ENCODE assay signal across 27 mouse cellular contexts in the genomic region with DNA sequence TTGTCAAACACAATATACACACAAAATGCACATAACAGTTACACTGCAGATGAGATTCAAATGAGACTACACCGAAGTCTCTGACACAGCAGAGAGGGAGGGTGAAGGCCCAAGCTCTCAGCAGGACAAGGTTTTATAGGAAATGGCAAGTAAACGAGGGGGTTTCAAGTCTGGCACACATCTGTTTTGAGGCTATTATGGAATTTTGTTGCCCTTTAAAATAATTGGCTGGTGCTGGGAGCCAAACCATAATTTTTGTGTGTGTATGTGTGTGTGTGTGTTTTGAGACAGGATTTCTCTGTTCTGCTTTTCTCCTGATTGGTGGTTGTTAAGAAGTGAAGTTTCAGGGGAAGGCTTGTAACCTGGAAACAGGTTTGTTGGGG. TPM values are rescaled to one million over a fixed set of nuclear protein-coding genes. Genes with fewer than 3 reads are reported as not detected.
DNase-seq lines count a peak whose midpoint lies in the region; ATAC-seq and TF ChIP-seq lines count a peak whose summit lies in the region.
"Had no signal": no experiment of that assay in that cellular context is flagged by ENCODE, and none has a peak within 500 bp of the region (broad histone marks: within the 10 kb centered on the region; RNA-seq: fewer than 3 reads in every experiment).

No protein-coding gene starts in this region.

- no peak overlapping the region for H3K4me2 ChIP-seq in liver, embryonic 13.5 days
- no peak overlapping the region for H3K4me2 ChIP-seq in forebrain, postnatal 0 days (ENCODE audit: low read depth)
- H3K4me2 ChIP-seq: forebrain, embryonic 13.5 days; heart, embryonic 11.5 days; hindbrain, embryonic 14.5 days; lung, embryonic 14.5 days; neural tube, embryonic 15.5 days; stomach, embryonic 15.5 days had no signal

- H3K9ac ChIP-seq in liver, embryonic 13.5 days = no peak overlapping the region
- H3K9ac ChIP-seq in forebrain, postnatal 0 days = no peak overlapping the region
- H3K9ac ChIP-seq: forebrain, embryonic 13.5 days; hindbrain, embryonic 14.5 days; liver, embryonic 14.5 days; lung, embryonic 14.5 days; neural tube, embryonic 15.5 days; stomach, embryonic 15.5 days had no signal

- peaks cover 21% of the 10 kb centered on the region for H3K4me1 ChIP-seq in limb, embryonic 10.5 days
- peaks cover 34% of the 10 kb centered on the region for H3K4me1 ChIP-seq in liver, embryonic 13.5 days (replicated peaks)
- H3K4me1 ChIP-seq in forebrain, postnatal 0 days (ENCODE audit: insufficient read depth) = no peaks in the 10 kb centered on the region
- H3K4me1 ChIP-seq: forebrain, embryonic 13.5 days; neural tube, embryonic 15.5 days; stomach, embryonic 15.5 days had no signal

- H3K27me3 ChIP-seq in limb, embryonic 10.5 days (ENCODE audit: low read depth, poor library complexity, severe bottlenecking) = 0 out of 2 replicates have a peak, but pooled peaks cover 6% of the 10 kb centered on the region
- no peaks in the 10 kb centered on the region for H3K27me3 ChIP-seq in liver, embryonic 13.5 days
- H3K27me3 ChIP-seq in forebrain, postnatal 0 days (ENCODE audit: insufficient read depth, low read length) = no peaks in the 10 kb centered on the region
- H3K27me3 ChIP-seq: forebrain, embryonic 13.5 days; neural tube, embryonic 15.5 days; stomach, embryonic 15.5 days had no signal

- no peak for TF ChIP-seq CTCF in forebrain, postnatal 0 days (IDR thresholded peaks at IDR 0.05; ENCODE audit: low read depth)

- intact Hi-C loops in heart, postnatal 14 days (cut with DNase I) = no loop called here

- H3K36me3 ChIP-seq in limb, embryonic 10.5 days = no peaks in the 10 kb centered on the region
- no peaks in the 10 kb centered on the region for H3K36me3 ChIP-seq in liver, embryonic 13.5 days
- H3K36me3 ChIP-seq in forebrain, postnatal 0 days (ENCODE audit: insufficient read depth) = no peaks in the 10 kb centered on the region
- H3K36me3 ChIP-seq: G1E; neural tube, embryonic 15.5 days; stomach, embryonic 15.5 days had no signal

- no peak overlapping the region for H3K4me3 ChIP-seq in limb, embryonic 10.5 days
- H3K4me3 ChIP-seq in liver, embryonic 13.5 days (replicated peaks) = no peak overlapping the region
- no peak overlapping the region for H3K4me3 ChIP-seq in forebrain, postnatal 0 days (ENCODE audit: low read depth, low read length)
- H3K4me3 ChIP-seq: forebrain, embryonic 13.5 days; neural tube, embryonic 15.5 days; stomach, embryonic 15.5 days had no signal

- H3K9me3 ChIP-seq in limb, embryonic 10.5 days (replicated peaks) = no peaks in the 10 kb centered on the region
- no peaks in the 10 kb centered on the region for H3K9me3 ChIP-seq in liver, embryonic 13.5 days (replicated peaks)
- H3K9me3 ChIP-seq in forebrain, postnatal 0 days (ENCODE audit: low read length) = no peaks in the 10 kb centered on the region
- H3K9me3 ChIP-seq: forebrain, embryonic 13.5 days; G1E; neural tube, embryonic 15.5 days; stomach, embryonic 15.5 days had no signal

- DNase-seq in embryo, embryonic 11 days = peak; percentile 16
- no peak for DNase-seq in embryo, embryonic 9.5 days (ENCODE audit: extremely low spot score)
- DNase-seq in NIH3T3 (ENCODE audit: low read depth) = peak; percentile 69
- peak; percentile 42 for DNase-seq in limb, embryonic 10.5 days (ENCODE audit: low spot score)
- DNase-seq in liver, embryonic 13.5 days = no peak
- DNase-seq in forebrain, postnatal 0 days = no peak
- DNase-seq in heart, postnatal 14 days = no peak
- DNase-seq: adrenal gland, postnatal 14 days; cerebellum, adult 11 months; cerebellum, adult 9-11 months; gastrocnemius, postnatal 25 days; kidney, postnatal 14 days; layer of hippocampus, adult 9-11 months; lung, embryonic 14.5 days; lung, postnatal 14 days; midbrain, embryonic 14.5 days; retina, postnatal 1 day; right cerebral cortex, postnatal 25 days; thymus, postnatal 25 days had no signal

- WGBS in limb, embryonic 10.5 days = 28% methylated on average over 2 of the region's 2 CpGs
- 53% methylated on average over 2 of the region's 2 CpGs for WGBS in liver, embryonic 13.5 days (ENCODE audit: insufficient replicate concordance)
- WGBS in forebrain, postnatal 0 days = 52% methylated on average over 2 of the region's 2 CpGs

- peak overlapping the region; percentile 64; the same call in 1 of the 2 replicates for H3K27ac ChIP-seq in limb, embryonic 10.5 days
- peak overlapping the region; percentile 34; the same call in 1 of the 2 replicates for H3K27ac ChIP-seq in liver, embryonic 13.5 days
- H3K27ac ChIP-seq in forebrain, postnatal 0 days (ENCODE audit: low read depth, low read length) = no peak overlapping the region
- H3K27ac ChIP-seq: forebrain, embryonic 13.5 days; hindbrain, embryonic 14.5 days; liver, embryonic 14.5 days; neural tube, embryonic 15.5 days; stomach, embryonic 15.5 days had no signal

- ATAC-seq in liver, embryonic 13.5 days (ENCODE audit: low read depth) = no peak
- ATAC-seq in forebrain, postnatal 0 days = no peak
- ATAC-seq: forebrain, embryonic 13.5 days; inflammation-experienced regulatory T-cells, adult 6 months had no signal

RNA-seq across cellular contexts. Expression of a gene that starts 28.5 kb away (rescaled TPM):
- 1.3 and 1.5 TPM in 2 replicates for polyA plus RNA-seq in limb, embryonic 10.5 days (2016; fragmentation: Nextera tagmentation; extraction: Ambion mirVana)
- 1.4 and 1.8 TPM in 2 replicates for polyA plus RNA-seq in liver, embryonic 13.5 days (2015; fragmentation: Nextera tagmentation; extraction: Ambion mirVana)
- 0.77 and 1.8 TPM in 2 replicates for total RNA-seq in forebrain, postnatal 0 days (2014; rRNA removed)
- polyA plus RNA-seq in forebrain, postnatal 0 days (2015; fragmentation: Nextera tagmentation; extraction: Ambion mirVana) = 0.50 and 0.76 TPM in 2 replicates
- 1 to 10 TPM; 3.8 to 4.9 TPM for total RNA-seq in heart, postnatal 14 days (2021)

Comparison
In these comparisons a context has a peak if more than half of its experiments do, and no peak if none do; other contexts are left out.
1. DNase-seq: peak in embryo, embryonic 11 days (single experiment), NIH3T3 (single experiment) and limb, embryonic 10.5 days (single experiment); none in embryo, embryonic 9.5 days (single experiment), liver, embryonic 13.5 days (single experiment), forebrain, postnatal 0 days (single experiment) and heart, postnatal 14 days (0 of 2).